Comparison of ENCODE assay signal across 24 mouse cellular contexts in genomic region chr4:62628547-62628946, GRCm38 (mm10).
DNase-seq lines count a peak whose midpoint lies in the region; ATAC-seq and TF ChIP-seq lines count a peak whose summit lies in the region.
"Had no signal": no experiment of that assay in that cellular context is flagged by ENCODE, and none has a peak within 500 bp of the region (broad histone marks: within the 10 kb centered on the region; RNA-seq: fewer than 3 reads in every experiment).

No protein-coding gene starts in this region.

- peaks cover 32% of the 10 kb centered on the region for H3K4me1 ChIP-seq in lung, embryonic 14.5 days (ENCODE audit: insufficient read depth)

- TF ChIP-seq CTCF in gastrocnemius, adult 2 months (IDR thresholded peaks at IDR 0.05) = no peak
- TF ChIP-seq CTCF in lung, embryonic 14.5 days (IDR thresholded peaks at IDR 0.05; ENCODE audit: low read depth) = no peak

- no peak for ATAC-seq in lung, embryonic 14.5 days (ENCODE audit: insufficient read depth)
- ATAC-seq: forebrain, embryonic 14.5 days had no signal

- peaks cover 9% of the 10 kb centered on the region; the same call in 1 of the 2 replicates for H3K36me3 ChIP-seq in lung, embryonic 14.5 days (ENCODE audit: insufficient read depth)
- H3K36me3 ChIP-seq: G1E; hindbrain, embryonic 13.5 days; limb, embryonic 15.5 days; liver, embryonic 15.5 days had no signal

- H3K4me2 ChIP-seq in lung, embryonic 14.5 days = no peak overlapping the region
- H3K4me2 ChIP-seq: hindbrain, embryonic 13.5 days; limb, embryonic 15.5 days; liver, embryonic 15.5 days had no signal

- H3K27ac ChIP-seq in gastrocnemius, adult 2 months = peak overlapping the region; percentile 43
- no peak overlapping the region for H3K27ac ChIP-seq in lung, embryonic 14.5 days (ENCODE audit: low read depth)
- H3K27ac ChIP-seq: hindbrain, embryonic 13.5 days; kidney, postnatal 0 days; left cerebral cortex, adult 2 months; limb, embryonic 15.5 days; liver, embryonic 15.5 days had no signal

- H3K27me3 ChIP-seq in lung, embryonic 14.5 days (ENCODE audit: insufficient read depth, low read length) = no peaks in the 10 kb centered on the region
- H3K27me3 ChIP-seq: CH12.LX; hindbrain, embryonic 13.5 days; limb, embryonic 15.5 days; liver, embryonic 15.5 days had no signal

- no peaks in the 10 kb centered on the region for H3K9me3 ChIP-seq in lung, embryonic 14.5 days (ENCODE audit: low read depth, low read length)
- H3K9me3 ChIP-seq: hindbrain, embryonic 13.5 days; limb, embryonic 15.5 days; liver, embryonic 15.5 days had no signal

- H3K4me3 ChIP-seq in gastrocnemius, adult 2 months = no peak overlapping the region
- no peak overlapping the region for H3K4me3 ChIP-seq in lung, embryonic 14.5 days (ENCODE audit: low read depth, low read length)
- H3K4me3 ChIP-seq: hindbrain, embryonic 13.5 days; left cerebral cortex, adult 2 months; limb, embryonic 15.5 days; liver, embryonic 15.5 days had no signal

- WGBS in lung, embryonic 14.5 days = 71% methylated on average over 7 of the region's 7 CpGs

- DNase-seq in gastrocnemius, adult 2 months = no peak
- DNase-seq in gastrocnemius, postnatal 14 days = no peak
- no peak for DNase-seq in lung, embryonic 14.5 days
- DNase-seq in lung, postnatal 4 days = no peak
- peak; percentile 52 for DNase-seq in adrenal gland, postnatal 25 days
- peak; percentile 12 for DNase-seq in induced T-regulatory cell, adult 2 months (ENCODE audit: low read depth)
- DNase-seq in spleen, adult 12 weeks (ENCODE audit: low spot score) = no peak
- DNase-seq: B cell, adult 2 months; cerebellum, adult 8-10 months; cerebellum, postnatal 36 days; embryo, embryonic 11 days; gastrocnemius, postnatal 25 days; heart, adult 18-20 months; kidney, adult 2 months; retina, postnatal 1 day; right cerebral cortex, postnatal 25 days had no signal

- H3K9ac ChIP-seq in lung, embryonic 14.5 days = peak overlapping the region; percentile 15; the same call in 1 of the 2 replicates
- H3K9ac ChIP-seq: hindbrain, embryonic 13.5 days; limb, embryonic 15.5 days; liver, embryonic 15.5 days had no signal

- intact Hi-C loops in gastrocnemius, adult 2 months (cut with DNase I) = no loop called here
- intact Hi-C loops in gastrocnemius, postnatal 14 days (cut with DNase I; ENCODE audit: low total_unique reads) = no loop called here

Comparison
In these comparisons a context has a peak if more than half of its experiments do, and no peak if none do; other contexts are left out.
1. DNase-seq: peak in adrenal gland, postnatal 25 days (single experiment) and induced T-regulatory cell, adult 2 months (single experiment); none in gastrocnemius, adult 2 months (single experiment), gastrocnemius, postnatal 14 days (single experiment), lung, embryonic 14.5 days (single experiment), lung, postnatal 4 days (0 of 2) and spleen, adult 12 weeks (single experiment).